Mouse (Mus musculus) thymus, adult 2 months (tissue): ENCODE results near the gene Rtp3. TPM values are rescaled to one million over a fixed set of nuclear protein-coding genes. Genes with fewer than 3 reads are reported as not detected.

Experiments used
- DNase-seq: peaks from one replicate; pipeline ENCODE4 v3.0.0; 2021
- H3K27ac ChIP-seq: fragments of 200-500 bp; 2 replicates; pipeline ENCODE4 v1.5.1; 2012; ENCODE audit warnings: low read length, control low read depth; ENCODE audit not compliant: control insufficient read depth, insufficient read depth
- H3K27me3 ChIP-seq: fragments of 200-500 bp; 2 replicates; pipeline ENCODE4 v1.6.1; 2012; ENCODE audit warnings: mild to moderate bottlenecking, low read length, moderate library complexity, mixed read lengths; ENCODE audit not compliant: control insufficient read depth, insufficient read depth
- H3K36me3 ChIP-seq: fragments of 200-500 bp; 2 replicates; pipeline ENCODE4 v1.6.1; 2012; ENCODE audit warnings: mild to moderate bottlenecking, low read length, moderate library complexity; ENCODE audit not compliant: control insufficient read depth, insufficient read depth
- H3K4me1 ChIP-seq: fragments of 200-500 bp; replicated peaks from 2 replicates; pipeline ENCODE4 v1.6.1; 2012; ENCODE audit warnings: low read length; ENCODE audit not compliant: control insufficient read depth, insufficient read depth
- H3K4me3 ChIP-seq: fragments of 200-500 bp; 2 replicates; pipeline ENCODE4 v1.5.1; 2012; ENCODE audit warnings: mild to moderate bottlenecking, low read length, control low read depth, moderate library complexity; ENCODE audit not compliant: control insufficient read depth, insufficient read depth
- CTCF ChIP-seq: fragments of 200-500 bp; IDR thresholded peaks from 2 replicates; pipeline ENCODE4 v1.5.1; 2012; ENCODE audit warnings: mild to moderate bottlenecking, control low read depth, low read length, moderate library complexity, borderline replicate concordance; ENCODE audit not compliant: control insufficient read depth, poor library complexity, insufficient read depth; ENCODE audit errors: extremely low read depth
- POLR2A ChIP-seq: fragments of 200-500 bp; IDR thresholded peaks from 2 replicates; pipeline ENCODE4 v1.6.1; 2012; ENCODE audit warnings: mild to moderate bottlenecking, low read length, control low read depth, moderate library complexity; ENCODE audit not compliant: control insufficient read depth, poor library complexity, insufficient read depth; ENCODE audit errors: extremely low read depth
- WGBS: fragments of 180-500 bp; shearing (Covaris S2); methylation state at CpG from one replicate; pipeline ENCODE4 v1.1.7; 2018; 5-methylcytosine and 5-hydroxymethylcytosine counted together
- polyA plus RNA-seq: library from polyadenylated mRNA; depleted of rRNA; stranded (reverse); fragments of >200 nt; gene quantifications from 2 replicates; pipeline ENCODE4 v1.2.3, GENCODE M21; 2012

Gene Rtp3
- polyA plus RNA-seq, 1 experiment: 1.1 TPM

- Histone ChIP-seq H3K27ac (no peak overlapping the region), H3K4me3 (no peak overlapping the region), H3K27me3 (no peaks in the 10 kb centered on the region), H3K36me3 (no peaks in the 10 kb centered on the region), H3K4me1 (no peaks in the 10 kb centered on the region)
- WGBS: 94% methylated on average over 22 of the region's 22 CpGs
- no peak for DNase-seq
- no peak for TF ChIP-seq CTCF
- TF ChIP-seq POLR2A: no peak
Observed at GRCm38 (mm10) chr9:110965062-110965909, 25.1 kb downstream of the Rtp3 start.

GRCm38 (mm10) chr9:110963566-110964115, 26.7 kb downstream of the Rtp3 start:
- Histone ChIP-seq H3K36me3 (no peaks in the 10 kb centered on the region), H3K4me3 (no peak overlapping the region), H3K27ac (no peak overlapping the region), H3K27me3 (no peaks in the 10 kb centered on the region), H3K4me1 (no peaks in the 10 kb centered on the region)
- TF ChIP-seq CTCF: no peak
- TF ChIP-seq POLR2A: no peak
- DNase-seq: no peak
- 95% methylated on average over 8 of the region's 8 CpGs for whole genome bisulfite sequencing

- Histone ChIP-seq H3K27ac (no peak overlapping the region), H3K4me1 (no peaks in the 10 kb centered on the region), H3K36me3 (no peaks in the 10 kb centered on the region), H3K4me3 (no peak overlapping the region), H3K27me3 (no peaks in the 10 kb centered on the region)
- DNase-seq: no peak
- WGBS: 96% methylated on average over 8 of the region's 8 CpGs
- no peak for TF ChIP-seq CTCF
- no peak for TF ChIP-seq POLR2A
Observed at GRCm38 (mm10) chr9:110961386-110961785, 29.0 kb downstream of the Rtp3 start.

- 96% methylated on average over 13 of the region's 13 CpGs for WGBS
- Histone ChIP-seq H3K4me1 (no peaks in the 10 kb centered on the region), H3K4me3 (no peak overlapping the region), H3K36me3 (no peaks in the 10 kb centered on the region), H3K27ac (no peak overlapping the region), H3K27me3 (no peaks in the 10 kb centered on the region)
- no peak for DNase-seq
- TF ChIP-seq POLR2A: no peak
- no peak for TF ChIP-seq CTCF
Observed at GRCm38 (mm10) chr9:110960230-110961149, 29.9 kb downstream of the Rtp3 start.

GRCm38 (mm10) chr9:110959669-110960068, 30.7 kb downstream of the Rtp3 start:
- DNase-seq: no peak
- TF ChIP-seq POLR2A (no peak), CTCF (no peak)
- no peak overlapping the region for H3K4me3 ChIP-seq
- no peaks in the 10 kb centered on the region for H3K27me3 ChIP-seq
- no peaks in the 10 kb centered on the region for H3K4me1 ChIP-seq
- H3K36me3 ChIP-seq: no peaks in the 10 kb centered on the region
- 90% methylated on average over 5 of the region's 5 CpGs for WGBS
- H3K27ac ChIP-seq: no peak overlapping the region

- 91% methylated on average over 6 of the region's 6 CpGs for WGBS
- Histone ChIP-seq H3K4me3 (no peak overlapping the region), H3K27ac (no peak overlapping the region), H3K36me3 (no peaks in the 10 kb centered on the region), H3K4me1 (peaks cover 15% of the 10 kb centered on the region; the same call in 1 of the 2 replicates), H3K27me3 (no peaks in the 10 kb centered on the region)
- DNase-seq: no peak
- no peak for TF ChIP-seq CTCF
- TF ChIP-seq POLR2A: no peak
Observed at GRCm38 (mm10) chr9:110955962-110956361, 34.4 kb downstream of the Rtp3 start.
